Mouse (Mus musculus) CH12F3 (cell line): ENCODE results near the gene Dgkb.

Experiments
- in situ Hi-C: fragments of 300-500 bp; cut with MboI; formaldehyde crosslinking; loops from 2 replicates; pipeline ENCODE4 v1.14.3; 2020; ENCODE audit warnings: low sequenced_read_pairs

Dgkb gene

DNA sequence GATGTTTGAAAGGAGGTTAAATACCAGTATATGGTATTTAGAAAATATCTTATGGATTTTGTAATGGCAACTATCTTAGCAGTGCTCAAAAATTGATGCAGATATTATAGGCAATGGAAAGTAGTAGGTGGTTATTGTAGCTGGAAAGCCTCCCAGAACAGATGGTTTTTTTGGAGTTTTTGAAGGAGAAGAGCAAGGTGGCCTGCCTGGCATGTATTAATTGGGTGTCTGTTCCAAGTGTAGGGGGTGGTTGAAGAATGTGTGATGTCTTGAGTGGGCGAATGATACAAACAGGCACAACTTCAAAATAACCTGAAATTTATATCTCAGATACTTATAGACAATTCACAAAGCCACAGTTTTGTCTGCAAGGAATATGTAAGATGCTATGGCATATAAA, 538.9 kb downstream of the Dgkb start:
- in situ Hi-C loops, result no loop called here

DNA sequence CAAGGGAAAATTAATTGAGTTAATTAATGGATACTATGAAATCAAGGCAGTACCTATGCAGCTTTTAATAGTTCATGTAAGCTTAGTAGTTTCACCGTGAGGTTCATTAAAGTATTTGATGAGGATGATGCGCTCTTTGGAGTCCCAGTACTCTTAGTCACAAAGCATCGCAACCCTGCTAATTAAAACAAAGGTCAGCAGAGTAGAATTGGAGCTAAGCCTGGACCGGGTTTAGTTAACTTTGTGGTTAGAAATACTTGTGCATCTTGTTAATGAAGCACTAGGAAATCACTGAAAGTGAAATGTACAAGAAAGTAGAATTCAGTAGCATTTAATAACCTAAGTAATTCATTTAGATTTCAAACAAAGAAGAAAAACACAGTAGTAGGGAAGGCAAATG, 544.0 kb downstream of the Dgkb start:
- in situ Hi-C loops, result no loop called here

DNA sequence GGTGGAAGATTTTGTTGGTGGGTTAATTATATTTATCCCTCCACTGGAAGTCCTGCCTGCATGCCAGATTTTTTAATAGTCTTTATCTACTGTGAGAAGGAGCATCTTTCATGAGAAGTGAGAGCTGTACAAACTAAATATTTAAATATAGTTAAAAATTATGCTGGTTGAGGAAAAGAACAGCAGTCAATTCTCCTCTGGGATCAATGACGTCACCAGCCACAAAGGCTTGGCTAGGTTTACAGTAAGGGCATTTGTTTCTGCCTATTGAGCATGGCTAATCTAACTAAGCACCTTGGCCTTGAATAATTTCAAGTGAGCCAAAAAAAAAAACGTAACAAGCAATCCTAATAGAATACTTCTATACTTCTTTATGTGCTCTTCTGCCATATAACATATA, 554.1 kb downstream of the Dgkb start:
- in situ Hi-C loops, result no loop called here

DNA sequence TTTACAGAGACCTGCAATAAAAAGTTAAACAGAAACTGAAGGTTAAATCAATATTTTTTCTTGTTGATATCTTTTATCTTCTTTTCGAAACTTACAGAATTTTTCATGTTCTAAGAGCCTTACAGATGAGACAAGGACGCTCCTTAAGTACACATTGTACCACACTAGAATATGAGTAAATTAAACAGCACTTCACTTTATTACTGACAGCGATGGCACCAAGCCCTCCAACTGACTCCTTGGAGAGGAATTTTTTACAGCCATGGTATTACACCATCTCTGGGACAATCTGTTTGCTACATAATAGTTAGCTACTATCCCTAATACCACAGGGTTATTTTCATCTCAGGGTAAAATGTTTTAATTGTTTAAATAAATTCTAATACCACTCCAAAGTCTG, 556.6 kb downstream of the Dgkb start:
- in situ Hi-C loops, result no loop called here

DNA sequence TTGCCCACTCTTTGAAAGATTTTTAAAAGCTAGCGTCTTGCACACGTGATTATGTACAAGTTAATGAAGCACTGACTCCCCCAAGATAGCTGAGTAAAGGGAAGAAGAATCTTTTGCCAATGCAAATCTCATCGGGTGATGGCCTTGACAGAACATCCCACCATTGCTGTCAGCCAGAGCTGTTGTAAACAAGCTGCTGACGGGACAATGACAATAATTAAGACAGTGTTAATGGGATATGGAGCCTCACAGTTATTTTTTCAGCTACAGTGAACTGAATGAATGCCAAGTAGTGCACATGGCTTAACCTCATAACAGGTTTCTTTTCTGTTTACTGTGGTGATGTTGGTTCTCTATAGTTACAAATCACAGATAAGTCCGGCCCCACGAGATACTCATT, 568.4 kb downstream of the Dgkb start:
- in situ Hi-C loops, result no loop called here

DNA sequence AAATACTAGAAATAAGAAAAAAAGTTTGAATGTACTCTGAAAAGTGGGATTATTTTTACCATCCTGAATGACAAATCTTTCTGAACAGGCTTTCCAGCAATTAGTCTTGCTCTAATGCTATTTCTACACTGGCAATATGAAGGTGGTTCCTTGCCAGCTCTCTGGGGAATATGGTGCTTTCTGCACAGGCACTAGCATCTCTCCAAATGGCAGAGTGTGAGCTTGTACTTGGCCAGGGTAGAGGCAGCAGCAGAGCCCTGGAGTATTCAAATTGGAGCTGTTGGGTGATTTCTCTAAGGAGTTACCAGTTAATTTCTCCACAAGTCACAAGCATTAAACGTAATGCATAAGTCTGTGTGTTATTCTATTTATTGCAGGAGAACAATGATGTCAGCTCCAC, 569.5 kb downstream of the Dgkb start:
- in situ Hi-C loops, result no loop called here

DNA sequence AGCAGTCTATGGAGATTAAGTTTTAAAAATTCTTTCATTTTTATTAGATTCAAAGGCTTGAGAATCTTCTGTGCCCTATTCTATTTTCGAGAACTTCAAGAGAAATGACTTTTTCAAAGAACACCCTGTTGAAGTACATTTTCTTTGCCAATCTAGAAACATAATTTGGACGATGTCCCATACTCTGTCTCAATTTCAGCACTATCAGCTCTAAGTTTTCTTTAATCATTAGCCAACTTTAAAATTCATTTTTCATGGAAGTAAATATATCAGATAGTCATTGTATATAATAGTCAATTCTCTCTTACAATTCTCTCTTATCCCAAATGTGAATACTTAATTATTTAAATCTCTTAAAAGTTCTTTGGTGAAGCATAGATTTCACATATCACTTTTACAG, 570.1 kb downstream of the Dgkb start:
- in situ Hi-C loops, result no loop called here

DNA sequence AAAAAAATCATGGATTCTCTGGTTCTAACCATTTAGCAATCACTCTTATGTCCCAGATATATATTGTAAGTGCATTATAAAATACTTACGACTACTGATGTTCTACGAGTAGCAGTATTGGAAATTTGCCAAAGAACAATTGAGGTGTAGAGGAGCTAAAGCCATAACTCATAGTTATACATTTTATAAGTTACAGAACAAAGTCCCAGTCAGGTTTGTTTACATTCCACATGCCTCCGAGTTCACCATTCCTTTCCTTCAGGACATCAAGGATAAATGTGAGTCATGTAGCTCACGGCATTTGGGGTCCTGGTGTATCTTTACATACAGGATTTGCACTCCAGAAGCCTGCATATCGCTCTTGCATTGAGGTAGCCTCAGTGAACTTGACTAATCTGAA, 570.7 kb downstream of the Dgkb start:
- in situ Hi-C loops, result no loop called here

DNA sequence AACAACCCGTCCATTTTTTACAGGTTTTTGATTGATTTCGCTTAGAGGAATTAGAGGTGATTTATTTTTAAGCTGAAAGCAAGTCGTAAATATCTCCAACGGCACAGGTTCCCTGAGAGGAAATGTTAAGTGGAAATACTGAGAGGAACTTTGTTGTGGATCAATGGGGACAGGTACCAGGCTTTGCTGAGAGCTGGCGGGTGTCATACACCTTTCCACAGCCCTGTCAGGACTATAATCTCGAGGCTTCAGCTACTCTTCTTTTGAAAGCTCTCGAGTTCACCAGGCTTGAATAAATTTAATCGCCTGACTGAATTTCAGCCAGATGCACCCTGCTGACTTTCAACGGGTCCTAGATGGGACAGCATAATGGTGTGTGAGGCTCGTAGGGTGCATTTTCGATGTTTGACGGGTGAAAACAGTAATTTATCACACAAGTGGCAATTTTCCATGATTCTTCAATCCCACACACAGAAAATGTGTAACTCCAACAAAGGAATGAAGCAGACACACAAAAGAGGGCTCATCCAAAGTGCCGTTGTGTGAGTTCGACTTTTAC, 580.3 kb downstream of the Dgkb start:
- in situ Hi-C loops, result no loop called here

DNA sequence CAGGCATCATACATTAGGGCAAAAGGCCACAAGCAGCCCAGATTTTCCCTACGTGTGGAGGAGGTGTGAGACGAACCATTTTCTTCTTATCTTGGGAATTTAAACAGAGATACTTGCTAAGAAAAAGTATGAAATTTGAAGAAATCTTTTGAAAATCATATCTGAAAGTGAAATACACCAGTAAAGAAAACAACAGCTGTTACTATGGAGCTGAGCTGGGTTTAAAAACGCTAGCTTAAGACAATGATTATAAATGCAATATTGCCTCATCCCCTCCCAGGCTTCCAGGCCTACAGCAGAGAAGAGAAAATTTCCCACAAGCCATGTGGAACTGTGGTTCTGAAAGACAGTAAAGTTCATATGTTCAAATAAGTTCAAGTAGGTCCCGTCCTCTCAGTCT, 582.6 kb downstream of the Dgkb start:
- in situ Hi-C loops, result no loop called here

DNA sequence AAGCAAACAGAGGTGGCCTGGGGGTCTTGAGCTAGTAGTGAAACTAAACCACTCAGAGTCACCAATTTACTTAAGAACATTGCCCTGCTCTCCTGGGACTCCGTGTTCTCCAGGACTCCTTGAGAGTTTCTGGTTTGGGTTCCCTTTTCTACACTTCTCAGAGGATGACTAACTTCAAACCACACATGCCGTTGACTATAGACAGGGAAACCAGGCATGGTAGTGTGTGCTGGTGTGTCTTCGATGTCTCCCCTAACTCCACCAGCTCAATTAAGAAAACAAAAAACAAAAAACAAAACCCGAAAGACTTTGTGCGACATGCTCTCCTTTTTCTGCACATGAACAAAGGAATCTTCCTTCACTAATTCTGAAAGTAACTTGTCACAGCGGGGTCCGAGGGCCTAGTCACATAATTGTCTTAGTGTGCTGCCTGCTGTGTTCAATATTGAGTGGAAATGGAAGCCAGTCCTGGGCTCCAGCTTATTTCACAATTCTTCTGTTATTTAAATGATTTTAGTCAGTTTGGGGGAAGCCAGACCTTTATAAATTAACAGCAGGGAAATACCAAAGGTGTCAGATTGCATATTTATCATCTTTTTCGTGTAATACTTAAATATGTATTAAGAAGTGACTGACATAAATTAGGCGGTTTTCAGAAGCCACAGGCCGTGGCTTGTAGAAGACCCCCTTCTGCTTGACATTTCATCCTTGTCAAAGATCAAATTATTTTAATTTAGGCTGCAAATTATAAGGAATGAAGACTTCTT, 618.0 kb downstream of the Dgkb start:
- in situ Hi-C loops, result no loop called here

DNA sequence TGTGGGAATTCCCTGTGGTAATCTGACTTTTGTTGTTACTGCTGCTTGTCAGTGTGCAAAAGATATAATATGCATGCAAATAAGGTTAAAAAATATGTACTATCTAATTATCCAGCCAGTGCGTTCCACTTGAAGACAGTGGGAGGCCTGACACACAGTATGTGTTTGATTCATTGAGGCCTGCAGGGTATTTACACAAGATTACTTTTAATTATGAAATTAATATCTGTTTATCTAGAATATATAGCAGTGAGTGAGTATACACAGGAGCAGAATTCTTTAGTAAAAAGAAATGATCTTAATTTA, 618.6 kb downstream of the Dgkb start:
- in situ Hi-C loops, result no loop called here

DNA sequence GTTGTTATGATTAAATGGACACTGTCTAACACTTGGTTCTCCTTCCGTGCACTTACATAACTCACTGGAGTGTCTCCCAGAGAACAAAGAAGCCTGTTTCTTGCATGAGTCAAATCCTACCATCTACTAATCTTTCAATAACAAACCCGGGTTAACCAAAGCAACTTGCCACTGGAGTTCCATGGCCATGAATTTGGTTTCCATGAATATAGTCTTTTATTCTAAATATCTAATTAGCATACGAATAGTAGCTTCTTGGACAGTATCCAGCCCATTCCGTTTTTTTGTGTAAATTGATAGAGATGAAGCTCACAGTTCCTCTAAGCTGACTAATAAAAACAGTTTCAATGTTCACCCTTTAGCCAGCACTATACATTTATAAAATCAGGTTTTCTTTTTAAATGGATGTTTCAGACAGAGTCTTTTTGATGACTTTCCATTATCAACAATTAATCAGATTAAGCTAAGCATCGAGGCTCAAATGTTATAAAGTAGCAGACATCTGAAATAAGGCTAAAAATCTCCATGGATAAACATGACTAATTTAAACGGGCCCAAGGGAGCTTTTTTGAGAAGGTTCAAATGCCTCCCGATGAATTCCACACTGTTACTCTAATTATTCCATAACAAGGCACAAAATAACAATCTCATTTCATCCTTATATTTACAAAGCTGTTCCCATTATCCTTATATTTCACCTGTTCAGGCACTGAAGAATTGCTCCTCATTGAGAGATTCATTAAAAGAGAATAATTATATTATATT, 633.0 kb downstream of the Dgkb start:
- in situ Hi-C loops, result no loop called here

DNA sequence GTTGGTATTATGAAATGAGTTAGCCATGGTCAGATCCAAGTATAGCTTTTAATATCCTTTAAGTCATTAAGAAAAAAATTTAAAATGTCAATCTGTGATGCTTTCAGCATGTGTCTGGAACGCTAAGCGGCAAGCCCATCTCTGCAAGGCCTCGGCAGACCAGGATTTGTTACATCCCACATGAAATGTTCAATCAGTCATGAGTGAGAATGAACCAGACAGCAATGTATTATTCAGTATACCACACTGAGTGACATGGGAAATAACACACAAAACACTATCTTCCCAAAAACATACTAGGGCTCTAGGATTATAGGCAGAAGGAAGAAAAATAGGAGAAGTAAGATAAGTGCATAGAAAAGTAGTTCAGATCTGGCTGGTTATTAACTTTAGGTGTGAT, 634.2 kb downstream of the Dgkb start:
- in situ Hi-C loops, result no loop called here

DNA sequence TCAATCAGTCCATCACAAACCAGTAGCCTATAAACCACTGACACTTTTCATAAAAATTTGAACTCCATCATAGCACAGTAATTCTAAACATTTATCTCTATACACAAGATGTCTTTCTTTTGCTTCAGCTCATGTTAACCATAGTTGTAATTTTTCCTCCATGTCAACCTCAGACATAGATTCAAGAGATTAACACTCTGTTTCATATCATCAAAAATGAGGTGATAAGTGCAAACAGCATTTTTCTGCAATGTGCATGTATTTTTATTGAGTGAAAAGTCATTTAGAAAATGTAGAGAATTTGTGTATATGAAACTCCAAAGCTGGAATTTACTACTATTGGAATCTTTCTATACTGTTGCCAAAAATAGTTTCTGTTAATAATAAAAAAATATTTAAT, 650.7 kb downstream of the Dgkb start:
- in situ Hi-C loops, result no loop called here

DNA sequence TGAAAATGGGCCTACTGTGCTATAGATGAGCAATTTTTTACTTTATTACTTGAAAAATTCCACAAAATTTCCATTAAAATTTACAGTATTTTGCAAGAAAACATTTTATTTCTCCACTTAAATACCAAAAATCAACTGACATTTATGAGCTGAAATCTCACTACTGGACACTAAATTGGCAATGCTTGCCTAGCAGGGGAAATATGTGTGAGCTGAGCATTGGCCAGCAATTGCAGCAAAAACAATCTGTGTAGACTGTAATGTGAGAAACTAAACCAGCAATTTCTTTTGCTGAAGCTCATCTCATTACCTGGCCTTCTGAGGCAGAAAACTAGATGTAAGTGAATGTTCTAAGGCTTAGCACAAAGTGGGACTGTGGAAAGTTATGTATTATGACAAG, 651.1 kb downstream of the Dgkb start:
- in situ Hi-C loops, result no loop called here

DNA sequence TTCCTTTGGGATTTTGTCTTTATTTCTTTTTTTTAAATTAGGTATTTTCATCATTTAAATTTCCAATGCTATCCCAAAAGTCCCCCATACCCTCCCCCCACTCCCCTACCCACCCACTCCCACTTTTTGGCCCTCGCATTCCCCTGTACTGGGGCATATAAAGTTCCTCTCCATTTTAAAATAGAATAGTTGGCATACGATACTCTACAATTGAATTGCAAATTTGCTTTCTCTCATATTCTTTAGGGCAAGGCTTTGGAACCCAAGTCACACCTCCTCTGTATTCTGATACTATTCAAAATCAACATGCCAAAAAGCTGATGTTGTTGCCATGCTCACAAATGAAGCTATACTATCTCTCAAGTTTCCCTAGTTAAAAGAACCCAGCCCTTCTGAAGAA, 679.7 kb downstream of the Dgkb start:
- in situ Hi-C loops, result no loop called here

DNA sequence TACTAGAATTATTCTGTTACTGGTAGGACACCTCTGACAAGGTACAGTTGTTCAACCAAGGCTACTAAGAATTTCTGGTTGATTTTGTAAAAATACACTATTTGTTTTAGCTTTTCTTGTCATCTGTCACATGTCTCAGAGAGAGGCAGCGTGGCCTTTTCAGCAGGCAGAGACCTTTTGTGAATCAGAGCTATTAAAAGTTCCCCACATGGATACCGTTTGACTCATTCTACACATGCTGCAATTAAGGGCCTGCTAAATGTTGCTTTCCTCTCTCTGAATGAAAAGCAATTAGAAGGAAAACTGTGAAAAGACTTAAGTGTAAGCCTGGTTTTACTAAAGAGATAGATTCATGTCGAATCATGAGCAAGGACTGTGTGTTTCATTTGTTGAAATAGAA, 683.4 kb downstream of the Dgkb start:
- in situ Hi-C loops, result no loop called here

DNA sequence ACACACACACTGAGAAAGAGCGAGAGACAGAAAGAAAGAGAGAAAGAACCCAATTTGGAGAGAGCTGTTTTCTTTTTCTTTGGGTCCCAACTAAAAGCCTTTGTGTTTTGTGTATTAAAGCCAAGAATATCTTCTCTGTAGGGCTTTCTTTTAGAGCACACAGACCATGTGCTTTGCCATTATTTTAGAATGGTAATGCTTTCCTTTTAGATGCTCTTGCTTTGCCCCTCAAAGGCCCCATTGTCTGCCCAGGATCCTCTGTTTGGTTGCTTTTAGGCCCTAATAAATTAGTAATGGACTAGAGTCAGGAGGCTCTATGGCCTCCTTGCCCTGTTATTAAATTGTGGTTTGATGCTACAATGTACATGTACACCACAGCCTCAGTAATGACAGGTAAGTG, 690.7 kb downstream of the Dgkb start:
- in situ Hi-C loops, result no loop called here

DNA sequence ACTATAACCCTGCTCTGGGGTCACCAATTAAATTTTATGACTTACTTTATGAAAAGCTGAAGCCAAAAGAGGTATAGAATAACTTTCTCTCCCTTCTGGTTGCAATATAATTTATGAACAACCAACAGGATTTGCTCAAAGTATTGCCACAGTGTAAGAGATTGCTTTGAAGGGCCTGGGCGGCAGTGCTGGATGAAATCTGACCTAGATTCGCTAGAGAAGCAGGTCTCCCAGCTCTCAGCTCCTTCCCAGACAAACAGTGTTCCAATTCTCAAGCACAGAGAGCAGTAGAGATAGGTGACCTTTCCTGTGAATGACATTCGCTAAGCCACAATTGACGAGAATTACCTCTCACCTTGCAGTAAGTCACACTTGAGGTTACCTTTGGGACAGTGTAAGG, 727.9 kb downstream of the Dgkb start:
- in situ Hi-C loops, result no loop called here

DNA sequence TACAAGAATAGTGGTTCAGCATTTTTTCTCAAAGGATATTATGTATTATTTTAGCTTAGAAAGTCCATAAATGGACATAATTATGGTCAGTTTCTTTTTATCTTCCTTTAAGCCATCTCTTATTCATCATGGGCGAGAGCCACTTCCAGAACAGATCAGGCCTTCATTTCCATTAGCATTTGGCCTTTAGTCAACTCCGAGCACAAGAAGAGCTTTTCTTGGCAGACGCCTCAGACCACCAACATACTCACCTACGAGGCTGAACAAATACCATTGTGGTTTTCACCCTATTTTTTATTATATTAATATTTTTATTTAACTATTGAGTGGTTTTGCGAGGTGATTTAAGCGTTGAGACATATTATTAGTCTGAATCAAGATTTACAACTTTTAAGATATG, 759.6 kb downstream of the Dgkb start:
- in situ Hi-C loops, result no loop called here

DNA sequence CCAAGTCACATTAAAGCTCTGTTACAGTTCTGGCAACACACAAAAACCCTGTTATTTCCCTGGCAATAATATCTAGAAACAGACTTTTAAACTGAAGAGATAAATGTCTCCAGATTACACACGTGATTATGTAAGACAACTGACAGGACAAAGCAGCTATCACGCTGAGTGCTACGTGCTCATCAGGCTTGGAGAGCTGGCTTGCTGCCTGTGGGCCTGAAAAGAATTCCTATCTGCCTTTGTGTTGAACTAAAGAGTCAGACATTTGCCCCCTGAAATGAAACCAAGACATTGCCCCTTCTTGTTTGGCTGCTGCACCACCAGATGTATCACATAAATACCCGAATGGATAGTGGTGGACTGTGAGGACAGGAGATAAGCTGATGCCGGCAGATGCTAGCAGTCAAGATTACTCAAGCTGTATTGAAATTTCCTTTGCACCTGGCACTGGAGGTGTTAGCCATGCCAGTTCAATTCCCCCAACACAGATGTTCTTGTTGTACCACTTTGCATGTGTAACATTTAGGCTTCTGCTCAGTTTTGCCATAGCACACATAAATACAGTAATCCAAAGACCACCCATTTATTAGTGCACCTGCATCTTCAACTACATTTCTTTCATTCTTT, 761.8 kb downstream of the Dgkb start:
- in situ Hi-C loops, result no loop called here
